Mouse (Mus musculus): ENCODE results near the gene Kctd18. TPM values are rescaled to one million over a fixed set of nuclear protein-coding genes. Genes with fewer than 3 reads are reported as not detected.
A peak's percentile ranks its signal among the peaks of the same experiment; 100 is the strongest.

Kctd18 gene
- total and polyA plus RNA-seq, 2 experiments from 2014 or later = 26.0 to 27.2 TPM

DNA sequence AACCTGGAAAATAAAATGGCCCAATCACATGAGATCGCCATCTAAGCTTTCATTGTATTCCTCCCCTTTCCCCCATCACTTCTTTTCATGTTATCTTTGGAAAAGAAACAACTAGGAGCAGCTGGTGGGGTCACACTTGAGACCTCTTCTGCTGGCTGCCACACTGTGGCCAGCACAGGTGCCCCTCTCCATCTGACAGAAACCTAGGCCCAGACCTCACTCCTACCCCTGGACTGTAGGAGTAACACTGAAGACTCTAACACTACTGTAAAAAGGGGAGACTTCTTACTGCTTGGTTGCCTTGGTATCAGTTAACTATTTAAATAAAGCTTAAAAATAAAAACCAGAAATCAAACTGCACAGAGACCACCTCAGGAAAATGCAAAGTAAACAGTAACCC lies 63.0 kb downstream of the Kctd18 start:
- Histone ChIP-seq H3K4me1 (ENCODE audit: insufficient read depth, low read length) (no peaks in the 10 kb centered on the region), H3K9ac (replicated peaks; ENCODE audit: low read length) (no peak overlapping the region), H3K4me3 (ENCODE audit: low read length) (no peak overlapping the region), H3K27me3 (ENCODE audit: insufficient read depth, low read length) (no peaks in the 10 kb centered on the region), H3K9me3 (ENCODE audit: low read length) (no peaks in the 10 kb centered on the region), H3K36me3 (ENCODE audit: insufficient read depth, low read length) (peaks cover 11% of the 10 kb centered on the region), H3K27ac (no peak overlapping the region), H3K4me2 (ENCODE audit: low read depth, low read length) (no peak overlapping the region)
- 84% methylated on average over 1 of the region's 1 CpGs for WGBS
- ATAC-seq = no peak
- TF ChIP-seq CTCF (IDR thresholded peaks at IDR 0.05; ENCODE audit: low read depth) = no peak
- no peak for DNase-seq (ENCODE audit: low spot score)

DNA sequence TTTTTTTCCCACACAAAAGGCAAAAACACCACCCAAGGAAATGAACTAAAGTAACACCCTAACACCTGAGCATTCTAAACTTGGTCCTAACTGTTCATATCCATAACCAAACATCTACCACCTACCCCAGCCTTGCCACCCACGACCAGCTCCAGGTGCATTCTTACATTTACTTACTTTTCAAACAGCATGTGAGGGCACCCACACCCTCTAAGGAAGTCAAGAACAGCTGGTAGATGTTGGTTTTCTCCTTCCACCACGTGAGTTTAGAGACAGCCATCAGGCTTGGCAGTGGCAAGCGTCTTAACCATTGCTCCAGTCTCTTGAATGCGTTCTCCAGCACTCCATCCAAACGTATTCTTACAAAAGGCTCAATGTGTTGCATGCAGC lies 64.4 kb downstream of the Kctd18 start:
- no peaks in the 10 kb centered on the region for H3K27me3 ChIP-seq (ENCODE audit: insufficient read depth, low read length)
- no peak overlapping the region for H3K4me2 ChIP-seq (ENCODE audit: low read depth, low read length)
- no peak for TF ChIP-seq CTCF (IDR thresholded peaks at IDR 0.05; ENCODE audit: low read depth)
- no peak overlapping the region for H3K27ac ChIP-seq
- H3K36me3 ChIP-seq (ENCODE audit: insufficient read depth, low read length) = peaks cover 10% of the 10 kb centered on the region; the same call in 1 of the 2 replicates
- WGBS = 90% methylated on average over 5 of the region's 5 CpGs
- no peak overlapping the region for H3K4me3 ChIP-seq (ENCODE audit: low read length)
- H3K9me3 ChIP-seq (ENCODE audit: low read length) = no peaks in the 10 kb centered on the region
- DNase-seq (ENCODE audit: low spot score) (no peak), ATAC-seq (no peak)
- no peak overlapping the region for H3K9ac ChIP-seq (replicated peaks; ENCODE audit: low read length)
- no peaks in the 10 kb centered on the region for H3K4me1 ChIP-seq (ENCODE audit: insufficient read depth, low read length)

DNA sequence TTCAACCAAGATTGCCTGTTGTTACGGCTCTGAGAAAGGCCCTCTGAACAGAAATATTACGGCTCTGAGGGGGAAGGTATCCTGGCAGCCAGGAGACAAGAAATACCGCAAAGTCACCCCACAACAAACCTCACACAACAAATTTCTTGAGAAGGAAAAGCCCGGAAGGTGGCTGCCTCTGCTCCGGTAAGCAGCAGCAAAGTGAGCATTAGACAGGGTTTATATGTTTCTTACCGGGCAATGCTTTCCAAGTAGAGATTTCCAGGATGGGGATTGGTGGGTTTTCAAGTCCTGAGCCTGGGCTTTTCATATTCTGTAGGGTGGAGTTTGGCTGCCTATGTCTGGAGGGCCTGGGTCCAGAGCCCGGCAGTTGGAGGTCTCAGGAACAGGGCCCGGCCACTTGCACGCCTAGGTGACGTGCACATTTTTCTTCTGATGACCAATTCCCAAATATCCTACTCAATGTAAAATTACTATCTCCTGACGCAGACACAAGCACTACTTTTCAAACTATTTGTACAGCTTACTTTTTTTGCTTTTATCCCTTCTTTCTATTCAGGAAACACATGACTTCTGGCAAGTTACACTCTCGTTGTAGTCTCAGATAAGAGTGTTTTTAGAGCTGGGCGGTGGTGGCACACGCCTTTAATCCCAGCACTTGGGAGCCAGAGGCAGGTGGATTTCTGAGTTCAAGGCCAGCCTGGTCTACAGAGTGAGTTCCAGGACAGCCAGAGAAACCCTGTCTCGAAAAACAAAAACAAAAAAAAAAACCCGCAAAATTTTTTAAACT lies 65.0 kb downstream of the Kctd18 start:
- H3K36me3 ChIP-seq (ENCODE audit: insufficient read depth, low read length) = peaks cover 6% of the 10 kb centered on the region; the same call in 1 of the 2 replicates

DNA sequence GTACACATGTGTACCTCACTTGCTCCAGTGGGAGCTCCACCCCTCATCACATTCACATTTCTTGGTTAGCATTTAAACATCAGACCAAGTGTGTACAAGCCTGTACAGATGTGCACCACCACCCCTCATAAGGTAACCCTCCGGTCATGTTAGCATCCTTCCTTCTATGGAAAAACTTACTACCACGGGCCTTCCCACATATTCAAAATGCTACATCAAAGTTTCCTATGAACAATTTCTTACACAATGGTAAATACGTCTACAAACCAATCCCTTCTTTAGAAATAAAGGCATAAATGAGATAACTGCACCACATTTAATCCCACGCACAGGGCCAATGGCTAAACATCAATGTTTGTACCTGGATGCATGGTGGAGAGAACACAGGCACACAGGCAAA lies 66.2 kb downstream of the Kctd18 start:
- DNase-seq (ENCODE audit: low spot score) (no peak), ATAC-seq (no peak)
- H3K27ac ChIP-seq = no peak overlapping the region
- H3K27me3 ChIP-seq (ENCODE audit: insufficient read depth, low read length) = no peaks in the 10 kb centered on the region
- H3K4me2 ChIP-seq (ENCODE audit: low read depth, low read length) = no peak overlapping the region
- no peaks in the 10 kb centered on the region for H3K9me3 ChIP-seq (ENCODE audit: low read length)
- WGBS = 93% methylated on average over 4 of the region's 4 CpGs
- TF ChIP-seq CTCF (IDR thresholded peaks at IDR 0.05; ENCODE audit: low read depth) = no peak
- H3K36me3 ChIP-seq (ENCODE audit: insufficient read depth, low read length) = peaks cover 6% of the 10 kb centered on the region; the same call in 1 of the 2 replicates
- H3K9ac ChIP-seq (replicated peaks; ENCODE audit: low read length) = no peak overlapping the region
- no peak overlapping the region for H3K4me3 ChIP-seq (ENCODE audit: low read length)
- no peaks in the 10 kb centered on the region for H3K4me1 ChIP-seq (ENCODE audit: insufficient read depth, low read length)

More for the DNA sequence above, 65.0 kb downstream of the Kctd18 start:
- no peaks in the 10 kb centered on the region for H3K4me1 ChIP-seq (ENCODE audit: insufficient read depth, low read length)
- TF ChIP-seq CTCF (IDR thresholded peaks at IDR 0.05; ENCODE audit: low read depth) = no peak
- no peak for ATAC-seq
- WGBS = 89% methylated on average over 16 of the region's 16 CpGs
- H3K9ac ChIP-seq (replicated peaks; ENCODE audit: low read length) = no peak overlapping the region
- H3K4me3 ChIP-seq (ENCODE audit: low read length) = no peak overlapping the region
- H3K9me3 ChIP-seq (ENCODE audit: low read length) = no peaks in the 10 kb centered on the region
- DNase-seq (ENCODE audit: low spot score) = no peak
- H3K4me2 ChIP-seq (ENCODE audit: low read depth, low read length) = no peak overlapping the region
- no peaks in the 10 kb centered on the region for H3K27me3 ChIP-seq (ENCODE audit: insufficient read depth, low read length)
- H3K27ac ChIP-seq = no peak overlapping the region

DNA sequence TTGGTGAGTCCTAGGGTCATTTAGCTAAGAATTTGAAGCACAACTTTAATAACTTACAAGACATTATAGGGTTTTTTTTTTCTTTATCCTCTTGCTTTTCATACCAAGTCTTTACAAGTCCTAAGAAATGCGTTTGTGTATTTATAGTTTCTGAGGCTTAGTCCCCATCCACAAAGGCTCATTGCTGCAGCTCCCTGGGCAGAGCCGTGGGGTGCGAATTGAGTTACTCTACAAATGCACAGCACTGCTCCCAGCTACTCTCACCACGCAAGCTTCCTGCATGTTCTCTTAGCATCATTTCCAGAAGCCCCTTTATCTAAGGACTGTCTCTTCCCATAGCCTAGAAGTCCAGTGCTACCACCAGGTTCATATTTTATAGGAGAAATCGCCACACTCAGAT lies 69.0 kb downstream of the Kctd18 start:
- no peaks in the 10 kb centered on the region; the same call in 1 of the 2 replicates for H3K36me3 ChIP-seq (ENCODE audit: insufficient read depth, low read length)
- ATAC-seq = no peak
- H3K9ac ChIP-seq (replicated peaks; ENCODE audit: low read length) = no peak overlapping the region
- H3K4me1 ChIP-seq (ENCODE audit: insufficient read depth, low read length) = no peaks in the 10 kb centered on the region
- no peak for DNase-seq (ENCODE audit: low spot score)
- H3K4me2 ChIP-seq (ENCODE audit: low read depth, low read length) = no peak overlapping the region
- H3K4me3 ChIP-seq (ENCODE audit: low read length) = no peak overlapping the region
- WGBS = 69% methylated on average over 5 of the region's 5 CpGs
- no peak overlapping the region for H3K27ac ChIP-seq
- H3K9me3 ChIP-seq (ENCODE audit: low read length) = no peaks in the 10 kb centered on the region
- no peak for TF ChIP-seq CTCF (IDR thresholded peaks at IDR 0.05; ENCODE audit: low read depth)
- H3K27me3 ChIP-seq (ENCODE audit: insufficient read depth, low read length) = no peaks in the 10 kb centered on the region

DNA sequence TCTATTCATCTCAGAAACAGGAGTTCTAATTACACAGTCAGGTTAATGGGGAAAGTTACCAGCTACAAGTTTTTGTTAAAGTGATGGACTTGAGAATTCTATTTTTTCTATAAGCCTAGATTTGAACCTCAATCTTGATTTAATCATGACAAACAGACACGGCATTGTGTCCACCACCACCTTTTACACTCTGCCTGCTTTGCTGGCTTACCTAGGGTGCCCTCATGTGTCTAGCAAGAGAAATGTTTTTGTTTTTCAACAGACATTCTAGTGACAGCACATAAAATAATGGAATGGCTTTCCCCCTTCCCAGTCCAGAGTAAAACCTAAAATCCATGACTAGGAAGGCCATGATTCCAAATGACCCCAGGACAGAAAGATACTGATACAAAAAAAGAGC lies 69.6 kb downstream of the Kctd18 start:
- Histone ChIP-seq H3K4me3 (ENCODE audit: low read length) (no peak overlapping the region), H3K36me3 (ENCODE audit: insufficient read depth, low read length) (no peaks in the 10 kb centered on the region; the same call in 1 of the 2 replicates), H3K27ac (no peak overlapping the region), H3K4me2 (ENCODE audit: low read depth, low read length) (no peak overlapping the region), H3K27me3 (ENCODE audit: insufficient read depth, low read length) (no peaks in the 10 kb centered on the region), H3K9ac (replicated peaks; ENCODE audit: low read length) (no peak overlapping the region), H3K4me1 (ENCODE audit: insufficient read depth, low read length) (no peaks in the 10 kb centered on the region), H3K9me3 (ENCODE audit: low read length) (no peaks in the 10 kb centered on the region)
- 3% methylated on average over 1 of the region's 1 CpGs for WGBS
- DNase-seq (ENCODE audit: low spot score) (peak; percentile 70), ATAC-seq (0 out of 2 replicates have a peak, but pooled peaks have one; percentile 50)
- peak; percentile 79 for TF ChIP-seq CTCF (IDR thresholded peaks at IDR 0.05; ENCODE audit: low read depth)
